ENCODE assay signal across 17 mouse cellular contexts in genomic region chr11:28649446-28649845, GRCm38 (mm10).
DNase-seq lines count a peak whose midpoint lies in the region; ATAC-seq and TF ChIP-seq lines count a peak whose summit lies in the region.
"Had no signal": no experiment of that assay in that cellular context is flagged by ENCODE, and none has a peak within 500 bp of the region (broad histone marks: within the 10 kb centered on the region; RNA-seq: fewer than 3 reads in every experiment).

No protein-coding gene starts in this region.

- H3K9ac ChIP-seq in hindbrain, postnatal 0 days (replicated peaks; ENCODE audit: low read length), result no peak overlapping the region
- H3K9ac ChIP-seq in hindbrain, embryonic 12.5 days, result no peak overlapping the region
- no peak overlapping the region for H3K9ac ChIP-seq in kidney, embryonic 14.5 days (ENCODE audit: low read depth, low read length)
- H3K9ac ChIP-seq in heart, embryonic 12.5 days, result no peak overlapping the region
- H3K9ac ChIP-seq: embryonic facial prominence, embryonic 12.5 days; hindbrain, embryonic 14.5 days; limb, embryonic 12.5 days; liver, embryonic 14.5 days; neural tube, embryonic 13.5 days had no signal

- no peak overlapping the region for H3K27ac ChIP-seq in hindbrain, postnatal 0 days
- H3K27ac ChIP-seq in hindbrain, embryonic 12.5 days, result no peak overlapping the region
- no peak overlapping the region for H3K27ac ChIP-seq in kidney, embryonic 14.5 days (ENCODE audit: low read depth, low read length)
- no peak overlapping the region for H3K27ac ChIP-seq in cerebellum, adult 2 months (ENCODE audit: insufficient read depth, low read length)
- H3K27ac ChIP-seq in heart, embryonic 12.5 days (ENCODE audit: poor library complexity, severe bottlenecking), result no peak overlapping the region
- H3K27ac ChIP-seq: embryonic facial prominence, embryonic 12.5 days; hindbrain, embryonic 14.5 days; limb, embryonic 12.5 days; liver, embryonic 14.5 days; neural tube, embryonic 13.5 days had no signal

- H3K9me3 ChIP-seq in hindbrain, postnatal 0 days (ENCODE audit: low read length), result no peaks in the 10 kb centered on the region
- no peaks in the 10 kb centered on the region for H3K9me3 ChIP-seq in hindbrain, embryonic 12.5 days (replicated peaks)
- H3K9me3 ChIP-seq in kidney, embryonic 14.5 days (ENCODE audit: control insufficient read depth, low read length), result no peaks in the 10 kb centered on the region
- no peaks in the 10 kb centered on the region for H3K9me3 ChIP-seq in heart, embryonic 12.5 days (replicated peaks)
- H3K9me3 ChIP-seq: embryonic facial prominence, embryonic 12.5 days; limb, embryonic 12.5 days; neural tube, embryonic 13.5 days had no signal

- no peak overlapping the region for H3K4me3 ChIP-seq in hindbrain, postnatal 0 days (ENCODE audit: low read length)
- no peak overlapping the region for H3K4me3 ChIP-seq in hindbrain, embryonic 12.5 days
- H3K4me3 ChIP-seq in kidney, embryonic 14.5 days (ENCODE audit: low read length), result no peak overlapping the region
- H3K4me3 ChIP-seq in cerebellum, adult 2 months (replicated peaks; ENCODE audit: insufficient read depth, low read depth, low read length), result no peak overlapping the region
- H3K4me3 ChIP-seq in heart, embryonic 12.5 days, result no peak overlapping the region
- H3K4me3 ChIP-seq: embryonic facial prominence, embryonic 12.5 days; limb, embryonic 12.5 days; neural tube, embryonic 13.5 days had no signal

- no peak overlapping the region for H3K4me2 ChIP-seq in hindbrain, postnatal 0 days (ENCODE audit: low read depth, low read length)
- no peak overlapping the region for H3K4me2 ChIP-seq in hindbrain, embryonic 12.5 days (replicated peaks)
- H3K4me2 ChIP-seq in kidney, embryonic 14.5 days (replicated peaks; ENCODE audit: low read depth, low read length), result no peak overlapping the region
- H3K4me2 ChIP-seq in heart, embryonic 12.5 days, result no peak overlapping the region
- H3K4me2 ChIP-seq: embryonic facial prominence, embryonic 12.5 days; hindbrain, embryonic 14.5 days; limb, embryonic 12.5 days; neural tube, embryonic 13.5 days had no signal

- H3K36me3 ChIP-seq in hindbrain, postnatal 0 days (ENCODE audit: insufficient read depth, low read length), result no peaks in the 10 kb centered on the region
- H3K36me3 ChIP-seq in hindbrain, embryonic 12.5 days, result no peaks in the 10 kb centered on the region
- H3K36me3 ChIP-seq in kidney, embryonic 14.5 days (ENCODE audit: control insufficient read depth, insufficient read depth, low read length), result no peaks in the 10 kb centered on the region
- H3K36me3 ChIP-seq in heart, embryonic 12.5 days, result no peaks in the 10 kb centered on the region
- H3K36me3 ChIP-seq: embryonic facial prominence, embryonic 12.5 days; limb, embryonic 12.5 days; neural tube, embryonic 13.5 days had no signal

- peak; percentile 55; the same call in 1 of the 2 replicates for ATAC-seq in hindbrain, postnatal 0 days
- no peak for ATAC-seq in hindbrain, embryonic 12.5 days (ENCODE audit: low FRiP score)
- ATAC-seq in kidney, embryonic 14.5 days (ENCODE audit: low FRiP score, low TSS enrichment), result 0 out of 2 replicates have a peak, but pooled peaks have one; percentile 28
- ATAC-seq in heart, embryonic 12.5 days (ENCODE audit: insufficient number of reproducible peaks, low FRiP score), result no peak

- peak; percentile 9 for DNase-seq in adrenal gland, adult 2 months
- no peak for DNase-seq in adrenal gland, postnatal 14 days
- no peak for DNase-seq in hindbrain, postnatal 0 days (ENCODE audit: low spot score)
- peak; percentile 41 for DNase-seq in retina, postnatal 1 day
- no peak for DNase-seq in cerebellum, adult 2 months
- DNase-seq: cerebellum, postnatal 36 days; lung, postnatal 14 days; thymus, postnatal 25 days had no signal

- 73% methylated on average over 7 of the region's 7 CpGs for WGBS in hindbrain, postnatal 0 days
- WGBS in hindbrain, embryonic 12.5 days, result 81% methylated on average over 7 of the region's 7 CpGs
- 84% methylated on average over 7 of the region's 7 CpGs for WGBS in kidney, embryonic 14.5 days
- 59% methylated on average over 7 of the region's 7 CpGs for WGBS in cerebellum, adult 2 months
- 53% methylated on average over 7 of the region's 7 CpGs for WGBS in heart, embryonic 12.5 days

- no peak for TF ChIP-seq POLR2A in cerebellum, adult 2 months (IDR thresholded peaks at IDR 0.05; ENCODE audit: borderline replicate concordance, insufficient read depth, low read length)

- H3K27me3 ChIP-seq in hindbrain, postnatal 0 days (ENCODE audit: insufficient read depth, low read length), result no peaks in the 10 kb centered on the region
- no peaks in the 10 kb centered on the region for H3K27me3 ChIP-seq in hindbrain, embryonic 12.5 days
- H3K27me3 ChIP-seq in kidney, embryonic 14.5 days (ENCODE audit: control insufficient read depth, insufficient read depth, low read length), result no peaks in the 10 kb centered on the region
- no peaks in the 10 kb centered on the region for H3K27me3 ChIP-seq in cerebellum, adult 2 months (ENCODE audit: control insufficient read depth, insufficient read depth, low read length)
- no peaks in the 10 kb centered on the region for H3K27me3 ChIP-seq in heart, embryonic 12.5 days (replicated peaks)
- H3K27me3 ChIP-seq: CH12.LX; embryonic facial prominence, embryonic 12.5 days; limb, embryonic 12.5 days; neural tube, embryonic 13.5 days had no signal

- no peak for TF ChIP-seq CTCF in hindbrain, postnatal 0 days (IDR thresholded peaks at IDR 0.05; ENCODE audit: low read depth)
- TF ChIP-seq CTCF in cerebellum, adult 2 months (IDR thresholded peaks at IDR 0.05; ENCODE audit: borderline replicate concordance, insufficient read depth, low read depth, low read length), result no peak

- no peaks in the 10 kb centered on the region for H3K4me1 ChIP-seq in hindbrain, postnatal 0 days (ENCODE audit: insufficient read depth, low read length)
- H3K4me1 ChIP-seq in hindbrain, embryonic 12.5 days, result no peaks in the 10 kb centered on the region
- no peaks in the 10 kb centered on the region for H3K4me1 ChIP-seq in kidney, embryonic 14.5 days (ENCODE audit: control insufficient read depth, insufficient read depth, low read length)
- H3K4me1 ChIP-seq in cerebellum, adult 2 months (ENCODE audit: control insufficient read depth, insufficient read depth, low read length), result no peaks in the 10 kb centered on the region
- no peaks in the 10 kb centered on the region for H3K4me1 ChIP-seq in heart, embryonic 12.5 days (replicated peaks)
- H3K4me1 ChIP-seq: embryonic facial prominence, embryonic 12.5 days; limb, embryonic 12.5 days; neural tube, embryonic 13.5 days had no signal

Comparison
In these comparisons a context has a peak if more than half of its experiments do, and no peak if none do; other contexts are left out.
1. DNase-seq: peak in adrenal gland, adult 2 months (single experiment) and retina, postnatal 1 day (single experiment); none in adrenal gland, postnatal 14 days (single experiment), hindbrain, postnatal 0 days (single experiment) and cerebellum, adult 2 months (0 of 2).
2. ATAC-seq: peak in hindbrain, postnatal 0 days (single experiment) and kidney, embryonic 14.5 days (single experiment); none in hindbrain, embryonic 12.5 days (single experiment) and heart, embryonic 12.5 days (single experiment).